Mouse (Mus musculus) embryonic fibroblast, embryonic 13.5 days (primary cell): ENCODE measurements around the gene Ceacam16.

Source experiments
- CTCF ChIP-seq: IDR thresholded peaks from 2 replicates; pipeline ENCODE4 v1.5.1; 2011; ENCODE audit warnings: mild to moderate bottlenecking, control low read depth, low read length, moderate library complexity, borderline replicate concordance; ENCODE audit not compliant: insufficient read depth
- POLR2A ChIP-seq: IDR thresholded peaks from 2 replicates; pipeline ENCODE4 v1.6.1; 2011; ENCODE audit warnings: low read depth, mild to moderate bottlenecking, control low read depth, low read length, moderate library complexity

- TF ChIP-seq CTCF (no peak), POLR2A (no peak)
These were observed 5.4 kb downstream of the Ceacam16 start for GRCm38 (mm10) chr7:19855663-19856062.
